Mouse (Mus musculus) ZHBTc4 (cell line): ENCODE measurements around the gene Fsip1.
A peak's percentile ranks its signal among the peaks of the same experiment; 100 is the strongest.
"Not testable (repeated sequence)": the region's sequence is repeated elsewhere in the genome, so short reads cannot be mapped to it uniquely, and the experiment has no call there.

Experiments
- DNase-seq: peaks from one replicate; pipeline ENCODE4 v3.0.0-alpha.2; 2011; ENCODE audit warnings: low read depth, low spot score

Fsip1 gene

DNA sequence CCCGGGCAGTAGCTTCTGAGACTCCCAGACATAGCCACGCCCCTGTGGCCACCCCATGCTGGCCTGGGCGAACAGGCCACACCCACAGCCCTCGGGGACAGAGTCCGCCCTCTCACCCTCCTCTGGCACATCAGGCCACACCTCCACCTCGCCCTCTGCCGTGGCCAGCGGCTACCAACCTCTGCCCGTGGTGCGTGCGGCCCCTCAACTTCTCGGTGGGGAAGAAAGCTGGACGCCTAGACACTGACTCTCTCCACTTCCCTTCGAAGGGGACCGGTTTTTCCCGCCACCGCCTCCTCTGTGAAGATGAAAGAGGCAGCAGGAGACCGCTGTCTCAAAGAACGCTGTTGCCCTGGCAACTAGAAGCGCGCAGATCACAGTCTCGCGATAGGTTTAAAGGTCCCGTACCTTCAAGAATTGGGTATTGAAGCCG is at the start of gene Fsip1:
Fsip1 (minus strand) TSS at position 346 of the 433 bp plus-strand sequence.
- DNase-seq = peak; percentile 94

DNA sequence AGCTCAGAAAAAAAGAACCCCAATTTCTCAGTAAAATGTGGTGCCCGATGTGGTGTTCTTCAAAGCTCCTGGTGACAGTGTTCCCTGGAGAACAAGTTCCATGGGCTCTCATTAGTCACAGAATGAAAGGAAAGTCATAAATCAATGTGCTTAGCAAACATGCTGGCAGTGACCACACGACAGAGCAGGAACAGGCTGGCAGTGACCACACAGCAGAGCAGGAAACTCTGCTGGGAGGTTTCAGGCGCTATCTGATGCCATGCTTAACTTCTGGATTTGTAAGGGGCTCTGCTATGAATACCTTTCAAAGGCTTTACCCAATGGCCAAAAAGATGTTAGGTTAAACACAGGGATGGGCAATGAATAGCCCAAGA is 49.7 kb upstream of the Fsip1 start:
- DNase-seq = no peak

DNA sequence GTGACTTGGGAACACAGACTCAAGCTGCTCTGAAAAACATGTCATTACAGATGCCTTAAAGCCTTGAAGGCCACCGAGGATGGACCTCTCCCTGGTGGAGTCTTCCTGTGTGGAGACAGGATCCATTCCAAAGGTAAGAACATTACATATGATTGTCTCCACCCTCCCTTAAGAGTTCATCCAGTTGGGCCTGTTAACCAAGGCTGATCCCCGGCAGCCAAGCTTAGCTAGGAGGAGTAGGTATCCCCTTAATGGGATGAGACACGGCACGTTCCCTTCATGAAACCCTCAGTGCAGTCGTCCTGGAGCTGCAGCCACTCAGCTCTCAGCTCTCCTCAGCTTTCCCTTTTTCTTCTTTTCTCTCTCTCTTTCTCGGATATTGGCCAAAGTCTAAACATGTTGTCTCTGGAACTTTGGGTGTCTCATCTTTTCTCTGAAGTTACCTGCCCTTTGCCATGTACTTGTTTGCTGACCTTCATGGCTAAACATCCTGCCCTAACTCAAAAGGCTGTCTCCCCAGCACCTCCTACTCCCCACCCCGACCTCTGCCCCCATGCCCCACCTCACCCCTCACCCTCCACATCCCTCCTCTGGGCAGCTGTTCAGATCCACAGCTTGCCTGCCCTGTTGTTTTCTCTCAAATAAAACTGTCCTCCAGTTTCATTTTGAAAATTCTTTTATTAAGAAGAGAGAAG is 49.2 kb upstream of the Fsip1 start:
- no peak for DNase-seq

DNA sequence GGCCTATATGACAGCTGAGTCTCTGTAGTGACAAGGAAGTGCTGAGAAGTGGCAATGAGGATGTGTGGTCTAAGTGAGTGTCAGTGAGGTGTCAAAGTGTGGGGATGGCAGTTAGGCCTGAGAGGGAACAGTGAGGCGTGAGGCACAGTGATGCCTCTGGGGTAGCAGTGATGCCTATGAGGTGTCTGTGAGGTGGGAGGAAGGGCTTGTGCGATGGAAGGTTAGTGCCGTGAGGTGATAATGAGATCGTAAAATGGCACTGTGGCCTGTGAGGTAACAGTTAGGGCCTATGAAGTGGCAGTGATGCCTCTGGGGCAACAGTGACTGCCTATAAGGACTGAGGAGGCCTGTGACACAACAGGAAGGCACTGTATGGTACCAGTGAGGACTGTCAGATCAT is 46.7 kb upstream of the Fsip1 start:
- no peak for DNase-seq

DNA sequence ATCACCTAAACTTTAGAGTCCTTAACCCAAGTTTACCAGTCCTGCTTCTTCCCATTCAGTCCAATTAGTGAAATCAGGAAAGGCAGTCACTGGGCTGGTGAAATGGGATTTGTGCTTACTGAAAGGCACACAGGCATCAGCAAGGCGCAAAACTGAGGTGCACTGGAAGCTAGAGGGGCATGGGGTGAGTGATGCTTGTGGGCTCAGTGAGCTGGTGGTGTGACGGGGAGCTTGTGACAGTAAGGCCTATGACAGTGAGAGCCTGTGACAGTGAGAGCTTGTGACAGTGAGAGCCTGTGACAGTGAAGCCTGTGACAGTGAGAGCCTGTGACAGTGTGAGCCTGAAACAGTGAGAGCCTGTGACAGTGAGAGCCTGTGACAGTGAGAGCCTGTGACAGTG is 44.9 kb upstream of the Fsip1 start:
- no peak for DNase-seq

DNA sequence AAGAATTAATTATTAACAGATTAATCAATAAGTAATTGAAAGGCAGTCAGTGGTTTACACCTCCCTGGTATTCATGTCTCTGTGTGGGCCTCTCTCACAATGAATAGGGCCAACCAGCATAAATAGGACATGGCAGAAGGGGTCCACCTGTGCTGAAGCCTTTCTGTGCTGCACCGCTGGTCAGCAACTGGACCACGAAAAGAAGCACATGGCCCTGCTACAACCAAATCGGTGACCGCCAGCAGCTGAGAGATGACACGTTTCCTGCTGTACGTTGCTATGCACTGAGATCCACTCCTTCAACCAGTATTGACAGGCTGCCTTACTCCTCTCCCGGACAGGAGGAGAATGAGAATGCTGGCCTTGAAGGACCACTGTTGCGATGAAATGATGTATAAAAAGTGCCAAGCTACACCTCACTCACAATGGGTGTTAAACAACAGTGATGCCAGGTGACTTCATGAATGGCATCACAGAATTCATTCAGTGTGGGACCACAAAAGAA is 44.3 kb upstream of the Fsip1 start:
- DNase-seq = no peak

DNA sequence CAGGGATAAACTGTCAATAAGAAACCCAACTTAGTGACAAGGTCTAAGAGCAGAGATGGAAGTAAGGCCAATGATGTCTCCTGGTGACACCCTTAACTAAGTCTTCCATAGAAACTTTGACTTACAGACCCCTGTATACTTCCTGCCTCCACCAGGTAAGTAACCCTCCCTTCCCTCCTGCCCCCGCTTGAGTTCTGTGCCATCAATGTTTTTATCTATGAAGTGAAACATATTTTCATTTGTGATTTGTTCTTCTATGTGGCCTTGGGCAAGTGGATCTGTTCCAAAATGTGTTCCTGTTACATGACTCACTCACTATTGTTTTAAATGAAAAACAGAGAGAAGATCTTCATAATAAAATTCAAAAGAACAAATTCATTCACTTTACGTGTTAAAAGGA is 43.2 kb upstream of the Fsip1 start:
- DNase-seq = no peak

DNA sequence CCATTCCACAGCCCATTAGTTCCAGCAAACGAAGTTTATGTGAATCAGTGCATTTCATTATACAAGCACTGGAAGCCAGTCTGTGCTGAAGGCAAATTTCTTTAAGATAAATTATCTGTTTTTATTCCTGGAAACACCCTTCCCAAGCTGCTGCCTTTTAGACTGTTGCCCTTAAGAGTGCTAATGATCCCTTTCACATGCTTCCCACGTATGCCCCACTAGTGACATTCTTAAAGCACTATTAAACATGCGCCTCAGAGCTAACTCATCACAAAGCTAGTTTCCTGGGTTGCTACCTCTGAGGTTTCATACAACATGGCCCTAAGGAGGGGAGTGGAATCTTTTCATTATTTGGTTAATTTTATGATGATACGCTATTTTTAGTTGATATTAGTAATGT is 41.8 kb upstream of the Fsip1 start:
- DNase-seq = no peak

DNA sequence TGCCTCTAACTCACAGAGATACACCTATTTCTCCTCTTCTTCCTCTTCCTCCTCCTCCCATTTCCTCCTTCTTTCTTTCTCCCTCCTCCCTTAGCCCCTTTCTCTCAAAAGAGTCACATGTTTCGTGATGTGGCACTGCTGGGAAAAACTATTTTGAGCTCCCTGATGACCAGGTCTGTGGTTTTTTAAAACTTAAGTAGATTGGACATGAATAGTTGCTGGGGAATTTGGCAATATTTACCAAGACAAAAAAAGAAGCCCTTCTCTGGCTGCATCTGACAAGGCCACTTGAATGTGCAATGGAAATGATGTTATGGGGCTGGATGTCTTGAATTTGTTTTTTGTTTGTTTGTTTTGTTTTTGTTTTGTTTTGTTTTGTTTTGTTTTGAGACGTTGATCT is 41.2 kb upstream of the Fsip1 start:
- DNase-seq = no peak

DNA sequence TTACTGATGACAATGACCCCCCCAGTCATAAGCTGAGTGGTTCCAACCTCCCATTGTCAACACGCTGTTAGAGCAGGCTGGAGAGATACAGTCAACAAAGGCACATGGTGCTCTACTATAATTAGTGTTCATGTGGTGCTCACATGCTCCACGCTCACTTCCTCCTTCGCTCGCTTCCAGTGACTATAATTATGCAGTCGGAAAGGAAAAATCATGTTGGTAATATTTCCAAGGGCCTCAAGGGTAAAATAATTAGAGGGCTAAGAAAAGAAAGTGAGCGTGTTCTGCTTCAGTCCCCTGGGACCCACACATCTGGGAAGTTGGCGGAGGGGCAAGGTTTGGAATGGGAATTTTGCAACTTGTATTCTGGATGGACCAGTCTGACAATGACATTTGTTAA is 38.7 kb upstream of the Fsip1 start:
- no peak for DNase-seq

DNA sequence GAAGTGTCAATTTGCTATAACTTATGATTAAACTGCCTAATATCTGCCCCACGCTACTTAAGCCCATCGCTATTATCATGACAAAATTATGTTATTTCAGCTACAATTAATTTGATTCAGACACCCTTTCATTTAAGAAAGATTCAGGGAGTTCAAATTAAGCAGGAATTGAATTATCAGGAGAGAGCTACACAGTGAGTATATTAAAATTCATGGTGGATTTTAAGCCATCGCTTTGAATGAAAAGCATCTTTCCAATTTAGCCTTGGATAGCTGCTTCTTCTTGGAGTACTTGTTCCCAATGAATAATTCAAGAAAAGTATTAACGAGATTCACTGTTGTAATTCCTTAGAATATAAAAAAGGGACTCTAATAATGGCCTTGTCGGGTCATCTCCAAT is 36.8 kb upstream of the Fsip1 start:
- no peak for DNase-seq

DNA sequence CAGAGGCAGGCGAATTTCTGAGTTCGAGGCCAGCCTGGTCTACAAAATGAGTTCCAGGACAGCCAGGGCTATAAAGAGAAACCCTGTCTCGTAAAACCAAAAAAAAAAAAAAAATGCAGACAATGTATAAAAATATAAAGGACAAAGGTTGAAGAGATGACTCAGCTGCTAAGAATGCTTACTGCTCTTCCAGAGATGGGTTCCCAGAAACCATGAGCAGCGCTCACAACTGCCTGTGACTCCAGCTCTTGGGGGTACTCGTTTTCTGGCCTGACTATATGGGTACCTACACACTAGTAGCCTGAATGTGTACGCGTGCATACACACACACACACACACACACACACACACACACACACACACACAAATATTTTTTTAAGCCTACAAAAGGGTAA is 32.3 kb upstream of the Fsip1 start:
- not testable (repeated sequence) for DNase-seq

DNA sequence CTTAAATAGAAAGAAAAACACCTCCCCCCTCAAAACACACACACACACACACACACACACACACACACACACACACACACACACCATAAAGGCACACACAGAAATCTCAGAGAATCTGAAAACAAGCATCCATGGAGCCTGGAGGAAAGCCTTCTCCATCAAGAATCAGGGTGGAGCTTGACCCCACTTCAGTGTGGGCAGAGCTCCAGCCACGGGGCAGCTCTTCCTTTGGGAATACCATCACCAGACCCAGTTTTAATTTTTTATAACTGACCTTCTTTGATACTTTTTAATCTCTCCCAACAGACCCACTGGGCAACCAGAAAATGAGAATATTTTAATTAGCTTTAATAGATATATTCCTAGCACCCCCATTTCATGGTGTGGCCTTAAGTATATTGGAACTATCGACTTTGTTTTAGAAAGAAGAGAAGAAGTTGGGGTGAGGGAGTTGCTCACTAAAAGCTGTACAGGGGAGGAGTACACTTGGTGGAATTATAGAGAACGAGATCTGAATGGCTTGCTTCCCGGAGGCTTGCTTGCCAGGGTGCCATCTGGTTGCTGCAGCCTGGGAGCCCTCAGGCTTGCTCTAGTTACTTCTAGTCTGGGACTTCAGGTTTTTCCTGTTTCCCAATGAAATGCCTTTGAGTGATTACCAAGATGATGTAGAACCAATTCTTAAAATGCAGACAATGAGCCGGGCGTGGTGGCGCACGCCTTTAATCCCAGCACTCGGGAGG is 31.7 kb upstream of the Fsip1 start:
- no peak for DNase-seq

DNA sequence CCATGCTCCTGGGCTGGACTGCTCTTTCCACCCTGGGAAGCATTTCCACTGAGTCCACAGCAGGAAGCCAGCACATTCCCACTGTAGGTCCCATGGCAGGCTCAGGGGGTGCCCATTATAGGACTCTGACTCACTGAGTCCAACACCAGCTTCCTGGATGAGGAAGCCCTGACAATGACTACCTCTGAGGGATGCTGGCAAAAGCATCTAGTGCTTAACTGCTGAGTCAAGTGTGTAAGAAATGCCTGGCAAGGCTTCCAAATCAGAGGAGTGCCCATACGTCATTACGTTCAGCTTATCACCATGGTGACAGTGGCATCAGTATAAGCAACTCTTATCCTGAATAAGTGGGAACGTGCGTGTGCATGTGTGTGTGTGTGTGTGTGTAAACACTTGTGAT is 30.9 kb upstream of the Fsip1 start:
- no peak for DNase-seq

DNA sequence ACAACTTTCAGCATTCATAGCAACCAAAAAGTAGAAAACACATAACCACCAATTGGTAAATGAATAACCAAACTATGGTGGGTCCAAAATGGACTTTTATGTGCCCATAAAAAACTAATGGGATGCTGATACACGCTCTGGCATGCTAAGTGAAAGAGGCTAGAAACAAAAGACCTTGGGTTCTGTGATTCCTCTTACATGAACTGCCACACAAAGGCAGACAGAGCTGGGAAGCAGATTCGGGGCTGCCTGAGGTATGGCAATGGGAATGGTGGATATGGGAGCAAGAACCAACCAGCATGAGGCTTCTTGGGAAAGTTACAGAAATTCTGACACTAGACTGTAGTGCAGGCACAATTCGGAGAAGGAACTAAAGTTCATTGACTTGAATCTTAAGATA is 25.7 kb upstream of the Fsip1 start:
- no peak for DNase-seq

DNA sequence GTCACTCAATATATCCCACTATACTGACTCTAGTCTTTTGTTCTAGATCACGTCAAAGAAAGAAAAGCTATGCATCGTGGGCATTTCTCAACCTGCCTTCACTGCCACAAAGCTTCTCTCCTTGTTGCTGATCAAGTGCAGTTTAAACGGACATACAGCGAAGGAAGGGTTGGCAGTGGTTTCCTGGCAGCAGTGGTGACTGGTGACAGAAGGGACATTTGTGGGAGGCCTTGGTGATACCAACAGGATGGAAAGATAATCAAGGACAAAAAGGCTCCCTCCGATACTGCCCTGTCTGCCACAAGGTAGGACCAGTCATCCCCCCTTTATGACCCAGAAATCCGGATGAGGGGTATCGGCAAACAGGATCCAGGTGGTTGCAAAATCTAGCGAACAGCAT is 21.5 kb upstream of the Fsip1 start:
- DNase-seq = no peak

DNA sequence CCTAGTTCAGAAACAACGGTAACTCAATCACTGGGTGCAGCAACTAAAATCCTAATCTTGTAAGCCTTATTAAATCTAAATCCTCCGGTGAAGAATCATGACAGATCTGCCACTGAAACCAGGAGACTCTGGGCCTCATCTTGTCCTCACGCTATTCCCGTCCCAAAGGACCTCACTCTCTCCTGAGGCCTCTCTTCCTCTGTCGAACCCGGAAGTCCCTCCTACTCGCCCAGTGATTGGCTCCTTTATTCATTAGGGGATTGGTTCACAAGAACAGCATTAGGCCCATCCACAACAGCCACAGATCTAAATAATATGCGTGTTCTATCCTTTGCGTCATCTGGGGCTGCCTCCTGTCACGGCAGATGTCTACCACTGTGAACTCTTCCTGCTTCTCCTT is 14.8 kb upstream of the Fsip1 start:
- peak; percentile 40 for DNase-seq

DNA sequence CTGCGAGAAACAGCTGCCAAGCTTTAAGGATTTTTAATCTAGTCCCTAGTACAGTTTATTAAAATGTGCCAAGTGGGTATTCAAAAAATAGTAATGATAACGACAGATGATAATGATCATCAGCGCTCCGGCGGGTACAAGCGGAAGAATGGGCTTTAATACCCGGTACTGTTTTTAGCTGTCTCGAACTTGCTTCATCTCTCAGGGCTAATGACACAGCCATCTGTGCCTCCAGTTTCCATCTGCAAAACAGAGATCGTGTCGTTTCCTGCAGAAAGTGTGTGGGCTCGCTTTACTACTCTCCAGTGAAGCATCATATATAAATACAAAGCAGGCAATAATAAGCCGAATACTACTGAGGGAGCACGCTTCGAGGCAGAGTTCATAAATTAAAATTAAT is 13.4 kb upstream of the Fsip1 start:
- DNase-seq = no peak

DNA sequence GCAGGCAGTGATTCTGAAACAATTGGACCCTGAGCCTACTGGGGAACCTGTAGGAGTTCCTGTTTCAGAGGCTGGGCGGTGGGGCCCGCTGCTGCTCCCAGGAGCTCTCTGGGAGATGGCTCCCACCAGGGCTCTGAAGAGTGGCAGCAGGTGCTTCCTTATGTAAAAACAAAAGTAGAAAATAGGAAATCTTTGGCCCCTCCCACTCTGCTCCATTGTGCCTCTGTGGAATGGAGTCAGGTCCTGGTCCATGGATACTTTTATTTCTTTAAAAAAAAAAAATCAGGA is 7.1 kb upstream of the Fsip1 start:
- no peak for DNase-seq

DNA sequence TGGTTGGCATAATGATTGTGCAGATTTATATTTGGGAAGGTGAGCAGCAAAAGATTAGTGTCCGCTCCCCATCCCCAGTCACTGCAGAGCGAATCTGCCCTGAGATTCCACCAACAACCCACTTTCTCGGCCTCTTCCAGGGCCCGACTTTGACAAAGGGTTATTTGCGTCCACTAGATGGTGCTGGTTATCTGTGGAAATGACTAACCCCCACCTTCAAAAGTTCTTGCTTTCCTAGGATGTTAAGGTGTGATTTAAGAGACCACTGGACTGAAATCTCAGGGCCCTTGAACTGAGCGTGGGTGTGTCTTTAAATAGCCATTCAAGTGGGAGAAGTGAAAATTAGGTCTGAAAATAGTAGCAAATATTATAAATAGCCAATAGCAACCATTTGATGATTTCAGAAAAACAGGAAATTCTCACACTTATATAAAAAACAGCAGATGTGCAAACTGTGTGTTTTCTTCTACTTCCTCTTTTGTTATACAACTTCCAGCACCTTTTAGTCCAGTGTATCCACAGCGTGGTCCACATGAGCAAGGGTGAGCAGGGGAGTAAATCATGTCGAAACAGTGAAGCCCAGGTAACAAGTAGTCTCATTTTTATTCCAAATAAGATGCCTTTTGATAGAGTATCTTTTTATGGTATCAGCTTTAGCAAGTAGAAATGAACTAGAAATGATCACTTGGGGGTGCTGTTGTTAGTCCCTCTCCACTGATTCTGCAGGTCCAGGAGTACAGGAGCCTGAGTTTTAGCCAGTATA is 6.6 kb upstream of the Fsip1 start:
- peak; percentile 67 for DNase-seq

DNA sequence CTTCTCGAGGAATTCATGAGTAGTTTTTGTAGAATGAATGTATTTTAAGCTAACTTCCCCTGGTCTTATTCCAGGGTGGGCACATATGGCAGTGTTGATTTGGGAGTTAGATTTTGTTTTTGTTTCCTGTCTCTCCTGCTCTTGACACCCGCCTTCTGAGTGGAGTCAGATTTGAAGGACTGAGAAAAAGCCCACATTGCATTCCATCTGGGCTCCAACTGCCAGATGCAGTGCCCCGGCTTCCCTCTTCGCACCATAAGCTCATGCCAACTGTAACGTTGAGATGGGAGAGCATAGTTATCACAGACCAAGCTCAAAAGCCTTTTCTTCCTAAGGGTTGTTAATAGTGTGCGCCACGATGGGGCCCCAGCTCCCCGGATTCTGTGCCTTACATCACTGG is 5.9 kb upstream of the Fsip1 start:
- no peak for DNase-seq

DNA sequence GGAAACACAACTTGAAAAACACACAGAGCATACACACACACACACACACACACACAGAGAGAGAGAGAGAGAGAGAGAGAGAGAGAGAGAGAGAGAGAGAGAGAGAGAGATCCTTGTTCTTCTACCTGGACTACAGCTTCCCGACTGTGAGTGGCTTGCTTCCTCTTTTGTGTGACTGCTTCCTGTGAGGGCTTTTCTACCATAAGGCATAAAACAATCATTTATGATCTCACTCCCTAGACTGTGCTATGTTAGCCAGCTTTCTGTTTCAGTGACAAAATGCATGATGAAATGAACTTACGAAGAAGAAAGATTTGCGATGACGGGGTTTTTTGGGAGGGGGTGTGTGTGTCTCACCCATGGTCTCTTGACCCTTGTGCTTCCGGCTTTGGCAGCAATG is 3.0 kb upstream of the Fsip1 start:
- DNase-seq = no peak

DNA sequence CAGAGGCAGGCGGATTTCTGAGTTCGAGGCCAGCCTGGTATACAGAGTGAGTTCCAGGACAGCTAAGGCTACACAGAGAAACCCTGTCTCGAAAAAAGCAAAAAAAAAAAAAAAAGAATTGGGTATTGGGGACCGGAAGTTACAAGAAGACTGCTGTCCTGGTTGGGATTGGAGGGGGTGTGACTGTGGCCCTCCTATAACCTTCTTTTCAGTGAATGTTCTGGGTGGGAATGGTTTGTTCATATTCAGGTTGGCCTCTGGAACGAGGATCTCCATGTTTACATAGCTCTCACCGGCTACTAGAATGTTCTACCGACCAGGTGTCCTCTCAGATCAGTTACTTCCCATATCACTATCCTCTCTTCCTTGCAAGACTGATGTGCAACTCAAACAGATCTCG is 328 bp upstream of the Fsip1 start:
- peak; percentile 33 for DNase-seq
